Mouse (Mus musculus) monocyte, adult 5-6 weeks (primary cell): ENCODE measurements around the gene 3110082J24Rik. TPM values are rescaled to one million over a fixed set of nuclear protein-coding genes. Genes with fewer than 3 reads are reported as not detected.

Experiments
- ATAC-seq: fragments of 153-309, 156-312 bp; replicated peaks from 2 replicates; pipeline ENCODE4 v1.8.0; 2017; ENCODE audit warnings: mild to moderate bottlenecking; ENCODE audit not compliant: low TSS enrichment, insufficient number of reproducible peaks, severe bottlenecking, poor library complexity, low FRiP score
- total RNA-seq: library from RNA; stranded (forward); fragments of 200-1000, 200-491, 200-594 nt; gene quantifications from 3 replicates; pipeline ENCODE4 v1.2.3, GENCODE M21; 2017

3110082J24Rik gene
- total RNA-seq, 1 experiment from 2014 or later, result not detected

DNA sequence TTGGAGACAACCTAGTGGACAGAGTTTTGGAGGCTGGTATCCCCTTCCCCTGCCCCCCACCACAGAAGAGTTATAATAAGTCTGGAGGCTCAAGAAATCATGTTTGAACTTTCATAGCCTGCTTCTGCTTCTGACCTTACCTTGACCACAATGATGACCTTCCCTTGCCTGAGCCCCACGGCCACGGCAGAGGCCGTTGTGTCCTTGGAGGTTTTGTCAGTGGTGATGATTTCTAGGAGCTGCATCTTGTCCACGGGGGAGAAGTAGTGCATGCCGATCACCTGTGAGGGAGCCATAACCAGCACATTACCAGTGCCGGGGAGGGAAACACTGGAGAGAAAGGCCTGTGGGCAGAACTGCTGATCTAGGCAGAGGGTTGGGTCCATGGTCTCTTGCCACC lies 16.6 kb upstream of the 3110082J24Rik start:
- ATAC-seq, result no peak

DNA sequence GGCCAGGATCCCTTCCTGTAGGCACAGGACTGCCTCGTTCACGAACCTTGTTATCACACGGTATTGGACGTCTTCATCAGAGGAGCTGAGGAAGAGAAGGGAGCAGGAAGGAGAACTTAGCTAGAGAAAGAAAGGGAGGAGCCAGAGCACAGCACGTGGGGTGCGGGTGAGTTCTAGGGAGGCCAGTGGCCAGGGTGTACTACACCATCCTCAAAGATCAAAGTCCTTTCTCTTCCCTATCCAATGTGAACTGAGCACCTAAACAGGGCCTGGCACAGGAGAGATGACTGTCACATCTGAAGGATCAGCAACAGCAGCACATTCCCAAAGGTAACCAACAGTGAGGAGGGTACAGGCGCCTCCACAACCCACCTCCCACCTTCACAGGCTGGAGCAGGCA lies 14.2 kb upstream of the 3110082J24Rik start:
- ATAC-seq, result no peak

DNA sequence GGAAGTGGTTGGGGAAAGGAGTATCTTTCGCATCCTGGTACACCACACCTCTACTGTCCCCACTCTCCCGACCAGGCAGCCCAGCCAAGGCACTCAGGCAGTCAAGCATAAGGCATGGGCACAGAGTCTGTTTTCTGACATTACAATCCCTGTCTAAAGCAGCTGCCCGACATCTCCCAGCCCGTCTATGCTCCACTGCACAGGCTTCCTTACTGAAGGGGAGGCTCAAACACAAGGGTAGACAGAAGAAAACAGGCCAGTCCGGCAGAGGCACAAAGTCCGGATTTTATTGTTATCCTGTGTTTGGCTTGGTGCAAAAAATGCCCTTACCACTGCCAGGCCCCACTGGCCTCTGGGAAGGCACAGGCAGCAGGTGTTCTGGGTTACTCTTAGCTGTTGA lies 13.3 kb upstream of the 3110082J24Rik start:
- no peak for ATAC-seq

DNA sequence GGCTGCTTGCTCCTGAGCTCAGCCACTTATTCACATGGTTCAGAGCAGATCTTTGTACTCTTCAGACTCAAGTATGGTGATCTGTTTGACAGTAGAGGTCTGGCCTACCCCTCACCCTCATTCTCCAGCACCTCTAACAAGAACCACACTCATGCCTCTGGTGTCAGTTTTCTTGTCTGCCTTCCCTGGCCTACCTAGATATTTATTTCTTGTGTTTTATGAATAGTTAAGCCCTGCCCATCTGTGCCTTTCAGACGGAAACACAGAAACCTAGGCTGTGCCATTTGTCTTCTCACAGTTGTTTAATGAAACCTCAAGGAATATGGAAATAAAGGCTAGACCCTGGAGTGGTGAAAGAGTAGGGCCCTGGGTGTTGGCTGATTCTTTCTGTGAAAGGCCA lies 12.1 kb upstream of the 3110082J24Rik start:
- no peak for ATAC-seq

DNA sequence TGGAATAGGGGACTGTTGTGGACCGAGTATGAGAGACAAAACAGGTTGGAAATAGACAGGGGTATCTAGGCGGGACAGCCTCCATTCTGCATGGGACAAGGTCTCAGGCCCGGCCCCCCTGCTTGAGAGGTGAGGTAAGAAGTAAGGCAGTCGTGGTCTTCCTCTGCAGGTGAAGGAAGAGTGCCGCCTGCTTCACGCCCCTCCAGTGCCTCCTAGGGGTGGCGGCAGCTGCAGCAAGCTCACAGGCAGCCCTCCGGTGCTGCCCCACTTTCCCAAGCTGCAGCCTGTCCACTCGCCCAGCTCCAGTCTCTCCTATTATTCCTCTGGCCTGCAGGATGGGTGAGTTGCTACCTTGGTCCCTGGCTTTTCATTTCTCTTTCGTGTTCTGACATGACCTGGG lies 9.8 kb upstream of the 3110082J24Rik start:
- ATAC-seq, result no peak

DNA sequence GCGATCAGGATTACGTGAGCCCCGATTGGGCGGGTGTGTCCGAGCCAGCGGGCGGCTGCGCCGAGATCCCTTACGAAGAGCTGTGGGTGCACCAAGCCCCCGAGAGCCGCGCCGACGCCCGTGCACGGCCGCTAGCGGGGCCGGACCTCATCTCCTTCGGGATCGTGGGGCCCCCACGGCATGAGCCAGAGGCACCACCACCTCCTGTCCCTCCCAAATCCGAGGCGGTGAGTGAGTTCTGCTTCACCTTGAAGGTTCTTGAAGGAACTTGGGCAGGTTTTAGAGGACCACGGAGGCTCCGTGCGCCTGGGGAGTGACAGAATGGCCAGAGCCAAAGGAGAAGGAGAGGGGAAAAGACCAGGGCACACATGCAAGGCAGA lies 8.9 kb upstream of the 3110082J24Rik start:
- no peak for ATAC-seq

DNA sequence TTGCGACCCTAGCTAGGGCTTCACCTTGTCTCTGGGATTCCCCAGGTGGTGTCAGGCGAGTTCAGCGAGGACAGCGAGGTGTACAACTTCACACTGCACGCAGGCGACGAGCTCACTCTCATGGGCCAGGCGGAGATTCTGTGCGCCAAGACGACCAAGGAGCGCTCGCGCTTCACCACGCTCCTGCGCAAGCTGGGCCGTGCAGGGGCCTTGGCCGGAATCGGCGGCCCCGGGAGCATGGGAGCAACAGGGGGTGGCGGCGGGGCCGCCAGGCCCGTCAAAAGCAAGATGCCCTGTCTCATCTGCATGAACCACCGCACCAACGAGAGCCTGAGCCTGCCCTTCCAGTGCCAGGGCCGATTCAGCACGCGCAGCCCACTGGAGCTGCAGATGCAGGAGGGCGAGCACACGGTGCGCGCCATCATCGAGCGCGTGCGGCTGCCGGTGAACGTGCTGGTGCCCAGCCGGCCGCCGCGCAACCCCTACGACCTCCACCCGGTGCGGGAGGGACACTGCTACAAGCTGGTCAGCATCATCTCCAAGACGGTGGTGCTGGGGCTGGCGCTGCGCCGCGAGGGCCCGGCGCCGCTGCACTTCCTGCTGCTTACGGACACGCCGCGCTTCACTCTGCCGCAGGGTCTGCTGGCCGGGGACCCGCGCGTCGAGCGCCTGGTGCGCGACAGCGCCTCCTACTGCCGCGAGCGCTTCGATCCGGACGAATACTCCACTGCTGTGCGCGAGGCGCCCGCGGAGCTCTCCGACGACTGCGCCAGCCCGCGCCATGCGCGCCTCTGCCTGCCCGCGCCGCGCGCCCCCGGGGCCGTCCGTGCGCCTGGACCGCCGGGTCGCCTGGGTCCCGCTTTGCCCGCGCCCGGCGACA lies 8.2 kb upstream of the 3110082J24Rik start:
- ATAC-seq, result no peak

DNA sequence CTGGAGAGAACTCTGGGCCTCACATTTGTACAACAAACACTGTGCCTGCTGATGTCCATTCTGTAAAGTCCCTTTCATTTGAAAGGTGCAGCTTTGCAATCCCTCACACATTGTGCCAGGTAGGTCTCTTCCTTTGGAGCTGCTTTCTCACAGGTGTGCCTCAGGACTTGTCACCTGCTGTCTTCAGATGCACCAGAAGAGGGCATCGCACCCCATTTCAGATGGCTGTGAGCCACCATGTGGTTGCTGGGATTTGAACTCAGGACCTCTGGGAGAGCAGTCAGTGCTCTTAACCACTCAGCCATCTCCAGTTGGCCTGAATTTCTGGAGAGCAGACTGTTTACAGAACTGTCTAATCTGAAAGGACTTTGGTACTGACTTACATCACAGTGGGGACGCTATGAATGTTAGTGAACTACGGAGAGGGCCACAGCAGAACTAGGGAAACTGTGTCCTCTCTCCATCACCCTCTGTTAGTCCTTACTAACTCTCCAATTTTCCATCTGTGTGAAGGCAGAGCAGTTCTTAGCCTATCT lies 6.7 kb upstream of the 3110082J24Rik start:
- ATAC-seq, result no peak

DNA sequence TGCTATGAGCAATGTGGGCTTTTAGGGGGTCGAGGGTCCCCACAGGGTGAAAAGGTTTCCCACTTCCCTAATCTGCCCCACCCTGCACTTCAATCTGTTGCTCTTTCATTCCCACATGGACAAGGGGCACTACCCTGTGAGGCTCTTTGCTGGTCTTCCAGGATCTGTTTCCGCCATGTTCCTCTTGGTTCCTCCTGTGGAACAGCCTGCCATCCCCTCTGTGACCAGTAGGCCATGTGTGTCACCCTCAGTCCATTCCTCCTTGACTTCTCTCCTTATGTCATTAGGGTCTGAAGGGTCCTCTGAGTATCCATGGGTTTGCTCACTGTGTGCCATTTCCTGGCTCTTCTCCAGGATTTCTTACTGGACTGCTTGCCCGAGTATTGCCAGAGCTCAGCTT lies 5.9 kb upstream of the 3110082J24Rik start:
- no peak for ATAC-seq

DNA sequence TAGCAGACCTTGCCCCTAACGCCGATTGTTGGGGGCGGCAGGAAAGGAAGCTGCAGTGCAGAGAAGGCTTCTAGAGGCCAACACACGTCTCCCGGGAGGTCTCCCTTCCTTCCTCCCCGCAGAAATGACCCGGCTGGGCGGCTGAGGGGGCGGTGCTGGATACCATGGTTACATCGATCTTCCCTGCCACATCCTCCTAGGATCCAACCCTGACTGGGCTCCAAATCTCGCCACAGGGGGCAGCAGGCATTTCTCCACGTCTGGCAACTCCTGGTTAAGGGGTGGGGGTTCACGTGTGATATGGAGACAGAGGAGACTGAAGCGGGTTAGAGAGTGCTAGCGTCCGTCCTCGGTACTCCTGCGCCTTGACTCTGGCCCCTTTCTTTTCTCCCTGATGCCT lies 5.2 kb upstream of the 3110082J24Rik start:
- no peak for ATAC-seq

DNA sequence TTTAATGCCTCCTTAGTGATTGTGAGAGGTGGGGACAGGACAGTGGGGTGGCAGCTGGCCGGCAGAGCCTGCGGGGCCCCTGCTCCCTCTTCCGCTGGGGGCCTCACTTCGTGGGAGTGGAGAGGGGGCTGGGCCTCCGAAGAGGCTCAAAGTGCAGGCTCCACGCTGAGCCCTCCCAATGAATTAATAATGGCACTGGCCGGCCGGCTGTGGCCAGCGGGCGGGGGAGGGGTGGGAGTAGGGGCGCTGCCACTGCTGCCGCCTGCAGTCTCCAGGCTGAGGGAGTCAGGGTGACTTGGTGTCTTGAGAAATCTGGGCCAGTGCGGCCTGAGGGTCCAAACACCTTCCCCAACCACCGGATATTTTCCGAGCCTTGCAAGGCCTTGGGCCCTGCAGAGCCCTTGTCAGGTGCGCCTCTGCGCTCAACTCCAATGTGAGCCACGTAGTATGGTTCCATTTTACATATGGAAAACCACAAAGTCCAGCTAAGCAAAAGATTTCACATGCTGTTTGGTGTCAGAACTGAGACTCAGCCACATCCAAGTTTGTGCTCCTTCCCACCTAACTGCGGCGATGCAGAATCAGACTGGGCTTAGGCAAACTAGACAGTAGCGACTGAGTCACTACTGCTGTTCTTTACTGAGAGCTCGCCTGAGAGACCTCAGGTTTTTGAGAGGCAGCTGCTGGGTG lies 4.6 kb upstream of the 3110082J24Rik start:
- no peak for ATAC-seq

DNA sequence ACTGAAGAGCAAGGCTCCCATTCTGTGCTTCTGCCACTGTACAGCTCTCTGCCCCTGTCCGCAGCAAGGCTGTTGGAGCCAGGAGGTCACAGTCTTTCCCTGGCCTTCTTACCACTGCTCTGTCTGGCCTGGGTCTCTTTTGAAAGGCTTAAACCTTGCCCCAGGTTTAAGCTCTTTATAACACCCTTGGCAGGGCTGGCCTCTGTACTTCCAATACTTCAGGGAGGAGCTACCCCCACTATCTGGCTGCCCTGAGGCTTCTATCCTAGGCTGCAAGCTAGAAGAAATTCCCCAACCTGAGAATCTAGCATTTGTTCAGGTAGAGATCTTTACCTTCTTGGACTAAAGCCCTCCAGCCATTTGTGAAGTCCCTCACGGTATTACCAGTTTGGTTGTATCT lies 4.0 kb upstream of the 3110082J24Rik start:
- no peak for ATAC-seq

DNA sequence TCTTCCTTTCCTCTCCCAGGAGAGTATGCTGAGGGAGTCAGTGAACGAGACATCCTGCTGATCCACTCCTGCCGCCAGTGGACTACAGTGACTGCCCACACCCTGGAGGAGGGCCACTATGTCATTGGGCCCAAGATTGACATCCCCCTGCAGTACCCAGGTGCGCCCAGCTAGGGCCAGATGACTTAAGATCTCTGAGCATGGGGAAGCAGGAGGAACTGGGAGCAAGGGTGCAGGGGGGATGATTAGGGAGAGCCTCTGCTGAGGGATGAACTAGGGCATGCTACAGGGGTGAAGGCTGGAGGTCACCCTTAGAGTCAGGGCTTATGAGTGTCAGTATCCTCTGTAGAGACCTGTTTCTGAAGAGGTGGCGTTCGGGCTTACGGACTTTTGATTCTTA lies 2.3 kb upstream of the 3110082J24Rik start:
- no peak for ATAC-seq

DNA sequence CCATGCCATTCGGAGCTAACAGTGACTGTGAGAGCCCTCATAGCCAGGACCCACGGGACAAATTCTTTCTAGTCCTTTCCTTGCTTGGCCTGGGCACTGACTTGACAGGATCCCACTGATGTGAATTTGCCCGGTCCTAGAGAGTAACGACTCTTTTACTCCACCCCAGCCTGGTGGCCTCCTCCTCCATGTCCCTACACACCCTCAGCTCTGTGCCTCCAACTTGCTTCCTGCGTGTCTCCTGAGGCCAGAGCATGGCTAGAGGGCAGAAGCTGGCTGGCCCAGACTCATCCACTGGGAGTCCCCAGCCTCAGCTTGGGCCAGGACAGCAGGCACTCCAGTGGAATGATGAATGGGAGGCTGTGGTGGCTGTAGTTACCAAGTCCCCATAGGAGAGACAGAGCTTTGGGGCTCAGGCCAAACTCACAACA lies 1.7 kb upstream of the 3110082J24Rik start:
- ATAC-seq, result no peak

DNA sequence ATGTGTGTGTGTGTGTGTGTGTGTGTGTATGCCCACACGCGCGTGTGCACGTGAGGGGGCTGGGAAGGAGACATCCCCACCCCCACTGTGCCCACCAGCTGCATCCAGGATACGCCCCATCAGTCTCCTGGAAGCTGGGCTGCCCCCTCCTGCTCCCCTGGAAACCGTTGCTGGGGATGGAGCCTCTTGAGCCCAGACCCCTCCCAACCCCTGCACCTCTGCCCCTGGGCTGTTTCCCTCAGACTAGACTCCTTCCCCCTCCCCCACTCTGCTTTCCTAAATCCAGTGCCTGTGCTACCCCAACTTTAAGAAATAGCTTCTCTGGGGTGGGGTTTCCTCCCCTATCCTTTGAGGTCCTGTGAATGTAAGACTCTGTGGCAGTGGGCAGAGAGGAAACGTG lies 1.3 kb upstream of the 3110082J24Rik start:
- no peak for ATAC-seq

DNA sequence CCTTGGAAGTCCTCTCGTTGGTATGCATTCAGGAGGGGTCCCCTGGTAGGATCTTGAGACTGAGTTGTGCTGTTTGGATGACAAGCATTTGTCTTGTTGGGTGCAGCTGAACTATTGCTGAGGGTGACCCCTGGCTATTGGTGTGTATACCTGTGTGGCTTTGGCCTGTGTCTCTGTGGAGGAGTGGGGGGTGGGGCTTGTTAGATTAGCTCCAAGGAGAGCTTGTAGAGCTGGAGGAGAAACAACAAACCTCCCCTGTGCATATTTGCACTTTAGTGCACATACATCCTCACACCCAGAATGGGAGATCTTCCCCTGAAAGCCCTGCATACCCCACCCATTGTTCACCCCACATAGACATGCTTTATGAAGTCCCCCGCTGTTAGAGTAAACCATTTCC lies 870 bp upstream of the 3110082J24Rik start:
- ATAC-seq, result no peak

DNA sequence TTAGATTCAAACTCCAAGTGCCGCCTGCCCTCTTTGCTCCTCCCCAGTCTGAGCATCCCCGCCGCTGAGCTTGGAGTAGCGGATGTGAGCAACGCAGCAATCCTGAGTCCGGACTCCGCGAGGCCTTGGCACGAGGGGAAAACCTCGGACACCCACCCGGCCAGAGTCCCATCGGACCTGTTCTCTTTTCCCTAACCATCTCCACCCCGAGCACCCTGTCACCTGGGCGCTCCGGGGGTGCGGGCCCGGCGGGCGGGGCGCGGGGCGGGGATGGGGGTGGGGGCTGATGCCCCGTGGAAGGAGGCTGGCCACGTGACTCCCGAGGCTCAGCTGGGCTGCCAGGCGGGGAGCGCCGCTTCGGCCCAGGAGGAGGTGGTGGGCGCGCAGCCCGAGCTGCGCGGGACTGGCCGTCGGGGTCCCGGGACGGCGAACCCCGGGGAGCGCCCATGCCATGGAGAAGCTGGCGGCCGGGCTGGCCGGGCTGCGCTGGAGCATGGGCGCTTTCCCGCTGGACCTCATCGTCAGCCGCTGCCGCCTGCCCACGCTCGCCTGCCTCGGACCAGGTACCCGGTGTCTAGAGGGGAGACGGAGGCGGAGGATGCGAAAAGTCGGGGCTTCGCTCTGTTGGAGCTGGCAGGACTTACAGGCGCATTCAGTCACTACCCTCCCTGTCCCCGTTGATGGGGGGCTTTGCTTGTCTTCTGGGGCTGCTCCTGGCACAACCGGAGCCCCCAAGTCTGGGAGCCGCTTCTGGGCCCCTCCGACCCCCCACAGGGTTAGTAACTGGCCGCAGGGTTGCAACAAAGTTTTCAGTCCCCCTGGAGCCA lies 832 bp downstream of the 3110082J24Rik start, which contains the start of gene Garem2:
TSS of gene Garem2 (plus strand) at position 321 of the 827 bp plus-strand sequence.
- no peak for ATAC-seq

DNA sequence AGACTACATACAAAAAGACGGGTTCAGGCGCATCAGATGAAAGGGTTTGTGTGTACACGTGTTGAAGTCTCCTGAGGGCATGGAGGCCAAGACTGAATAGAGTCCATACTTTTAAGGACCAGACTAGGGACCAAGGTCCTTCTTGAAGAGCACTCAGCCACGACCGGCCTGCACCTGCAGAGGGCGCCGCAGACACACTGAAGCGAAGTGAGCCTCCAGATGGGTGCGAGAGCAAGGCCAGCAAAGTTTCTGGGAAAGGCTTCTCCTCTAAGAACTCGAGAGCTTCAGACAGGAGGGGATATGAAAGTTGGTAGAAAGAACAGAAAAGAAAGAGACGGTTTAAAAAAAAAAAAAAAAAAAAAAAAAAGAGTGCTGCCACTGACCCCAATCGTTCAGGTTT lies 1.5 kb downstream of the 3110082J24Rik start:
- no peak for ATAC-seq

DNA sequence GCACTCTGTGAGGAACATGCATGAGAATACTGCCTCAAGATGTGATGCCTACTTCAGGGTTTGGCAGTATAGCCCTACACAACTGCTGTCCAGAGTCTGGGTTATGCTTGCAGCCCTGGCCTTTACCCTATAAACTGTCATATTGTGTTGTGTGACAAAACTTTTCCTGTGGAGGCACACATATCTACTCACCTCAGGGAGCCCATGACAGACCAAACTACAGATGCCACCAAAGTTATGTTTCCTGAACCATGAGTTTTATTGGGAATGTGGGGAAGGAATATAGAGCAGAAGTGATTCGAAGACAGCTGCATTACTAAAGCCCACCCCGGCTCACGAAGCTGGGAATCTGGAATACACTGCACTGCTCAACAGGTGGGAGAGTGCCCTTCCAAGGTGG lies 2.5 kb downstream of the 3110082J24Rik start:
- no peak for ATAC-seq
